Mouse (Mus musculus) heart, embryonic 12.5 days (tissue): ENCODE data around the gene Gm28171. TPM values are rescaled to one million over a fixed set of nuclear protein-coding genes. Genes with fewer than 3 reads are reported as not detected.
"Not testable (repeated sequence)": the region's sequence is repeated elsewhere in the genome, so short reads cannot be mapped to it uniquely, and the experiment has no call there.

Experiments
- ATAC-seq: fragments of 200-750 bp; cut with Nextera tagmentation; 2 replicates; pipeline ENCODE4 v1.8.0; 2017; ENCODE audit warnings: moderate TSS enrichment, moderate library complexity; ENCODE audit not compliant: insufficient number of reproducible peaks, low FRiP score
- H3K27ac ChIP-seq: fragments of 300-500 bp; sonication (generic); 2 replicates; pipeline ENCODE4 v1.5.1; 2016; ENCODE audit warnings: mild to moderate bottlenecking, moderate library complexity; ENCODE audit not compliant: poor library complexity, severe bottlenecking
- H3K27me3 ChIP-seq: fragments of 300-500 bp; sonication (generic); replicated peaks from 2 replicates; pipeline ENCODE4 v1.6.1; 2016; ENCODE audit warnings: mild to moderate bottlenecking, moderate library complexity
- H3K36me3 ChIP-seq: fragments of 300-500 bp; sonication (generic); 2 replicates; pipeline ENCODE4 v1.6.1; 2016; ENCODE audit warnings: mild to moderate bottlenecking, moderate library complexity
- H3K4me1 ChIP-seq: fragments of 300-500 bp; sonication (generic); replicated peaks from 2 replicates; pipeline ENCODE4 v1.6.1; 2016; ENCODE audit warnings: mild to moderate bottlenecking
- H3K4me2 ChIP-seq: fragments of 300-500 bp; sonication (generic); 2 replicates; pipeline ENCODE4 v1.6.1; 2016; ENCODE audit warnings: mild to moderate bottlenecking, moderate library complexity
- H3K4me3 ChIP-seq: fragments of 300-500 bp; sonication (generic); 2 replicates; pipeline ENCODE4 v1.5.1; 2016; ENCODE audit warnings: mild to moderate bottlenecking
- H3K9ac ChIP-seq: fragments of 300-500 bp; sonication (generic); 2 replicates; pipeline ENCODE4 v1.6.1; 2016; ENCODE audit warnings: mild to moderate bottlenecking, moderate library complexity
- H3K9me3 ChIP-seq: fragments of 300-500 bp; sonication (generic); replicated peaks from 2 replicates; pipeline ENCODE4 v1.6.1; 2016; ENCODE audit warnings: mild to moderate bottlenecking, moderate library complexity
- WGBS: fragments of 180-500 bp; shearing (Covaris S2); methylation state at CpG from one replicate; pipeline ENCODE4 v1.1.7; 2016; 5-methylcytosine and 5-hydroxymethylcytosine counted together
- polyA plus RNA-seq: library from polyadenylated mRNA; unstranded; fragments of >200 nt; fragmentation: Nextera tagmentation; extraction: Ambion mirVana; gene quantifications from 2 replicates; pipeline ENCODE4 v1.2.1, GENCODE M21; 2016

Gene Gm28171
- not detected in 2 replicates for polyA plus RNA-seq

DNA sequence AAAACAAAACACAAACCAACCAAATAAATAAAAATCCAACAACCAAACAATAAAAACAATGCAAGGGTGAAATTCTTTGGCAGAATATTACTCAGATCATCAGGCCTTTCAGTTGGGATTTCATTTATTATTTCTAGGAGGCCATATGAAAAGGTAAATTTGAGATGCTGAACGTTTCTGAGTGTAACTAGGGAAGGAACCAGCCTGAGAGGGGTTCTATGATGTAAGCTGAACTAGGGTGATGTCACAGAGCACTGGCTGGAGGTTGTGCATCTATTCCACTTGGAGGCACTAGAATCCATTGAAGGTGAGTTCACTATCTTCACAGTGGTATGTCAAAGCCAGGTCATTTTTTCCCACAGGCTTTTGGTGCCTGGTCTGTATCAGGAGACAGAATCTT, at the start of gene Gm28171:
Gene Gm28171 (plus strand): TSS at position 301 of the 400 bp plus-strand sequence.
- not testable (repeated sequence) for H3K4me2 ChIP-seq, H3K9ac ChIP-seq, ATAC-seq, H3K4me1 ChIP-seq, H3K9me3 ChIP-seq, H3K27ac ChIP-seq, H3K36me3 ChIP-seq, H3K27me3 ChIP-seq, H3K4me3 ChIP-seq
- WGBS, result 11% methylated on average over 1 of the region's 1 CpGs

Other genes with a start within 250 kb of the Gm28171 start
- not detected in 2 replicates for gene Gm21854, start 136.4 kb upstream of the Gm28171 start, polyA plus RNA-seq
- not detected in 2 replicates for gene Gm20914, start 67.4 kb upstream of the Gm28171 start, polyA plus RNA-seq
- not detected in 2 replicates for gene Gm21778, start 149.1 kb downstream of the Gm28171 start, polyA plus RNA-seq